In genomic region chr2:83941378-83941777, GRCm38 (mm10) we compare ENCODE assay signal across 11 mouse cellular contexts. TPM values are rescaled to one million over a fixed set of nuclear protein-coding genes. Genes with fewer than 3 reads are reported as not detected.
DNase-seq lines count a peak whose midpoint lies in the region; ATAC-seq and TF ChIP-seq lines count a peak whose summit lies in the region.
"Had no signal": no experiment of that assay in that cellular context is flagged by ENCODE, and none has a peak within 500 bp of the region (broad histone marks: within the 10 kb centered on the region; RNA-seq: fewer than 3 reads in every experiment).

No protein-coding gene starts in this region.

- peak; percentile 32; the same call in 1 of the 2 replicates for TF ChIP-seq CTCF in hindbrain, postnatal 0 days (IDR thresholded peaks at IDR 0.05; ENCODE audit: low read depth)
- TF ChIP-seq CTCF in midbrain, postnatal 0 days (IDR thresholded peaks at IDR 0.05) = peak; percentile 45

- no peak for DNase-seq in kidney, adult 18-20 months
- no peak for DNase-seq in hindbrain, postnatal 0 days (ENCODE audit: low spot score)
- no peak for DNase-seq in midbrain, postnatal 0 days (ENCODE audit: low spot score)
- DNase-seq in gastrocnemius, adult 8-10 months (ENCODE audit: low spot score in 2 of 2) = no peak
- no peak for DNase-seq in left cerebral cortex, postnatal 10 days (ENCODE audit: extremely low spot score in 1 of 2, low spot score in 2 of 2)
- no peak for DNase-seq in right cerebral cortex, adult 18-20 months

- H3K4me3 ChIP-seq in kidney, embryonic 16.5 days (ENCODE audit: low read length) = peak overlapping the region; percentile 26; the same call in 1 of the 2 replicates
- H3K4me3 ChIP-seq in embryonic facial prominence, embryonic 12.5 days = no peak overlapping the region; the same call in 1 of the 2 replicates
- peak overlapping the region; percentile 42 for H3K4me3 ChIP-seq in hindbrain, postnatal 0 days (ENCODE audit: low read length)
- peak overlapping the region; percentile 40 for H3K4me3 ChIP-seq in midbrain, postnatal 0 days (ENCODE audit: low read depth, low read length)

- intact Hi-C loops in left cerebral cortex, postnatal 10 days (cut with DNase I) = no loop called here

- H3K27me3 ChIP-seq in kidney, embryonic 16.5 days (ENCODE audit: insufficient read depth, low read length) = no peaks in the 10 kb centered on the region
- H3K27me3 ChIP-seq in embryonic facial prominence, embryonic 12.5 days = no peaks in the 10 kb centered on the region
- H3K27me3 ChIP-seq in hindbrain, postnatal 0 days (ENCODE audit: insufficient read depth, low read length) = no peaks in the 10 kb centered on the region
- H3K27me3 ChIP-seq in midbrain, postnatal 0 days (ENCODE audit: insufficient read depth, low read length) = no peaks in the 10 kb centered on the region

- H3K4me2 ChIP-seq in kidney, embryonic 16.5 days (replicated peaks; ENCODE audit: low read depth, low read length) = peak overlapping the region; percentile 51
- peak overlapping the region; percentile 56 for H3K4me2 ChIP-seq in embryonic facial prominence, embryonic 12.5 days (replicated peaks)
- H3K4me2 ChIP-seq in hindbrain, postnatal 0 days (ENCODE audit: low read depth, low read length) = peak overlapping the region; percentile 72
- H3K4me2 ChIP-seq in midbrain, postnatal 0 days (ENCODE audit: low read depth, low read length, poor library complexity, severe bottlenecking) = peak overlapping the region; percentile 53

- no peak overlapping the region for H3K27ac ChIP-seq in kidney, embryonic 16.5 days (ENCODE audit: low read length)
- no peak overlapping the region for H3K27ac ChIP-seq in embryonic facial prominence, embryonic 12.5 days
- H3K27ac ChIP-seq in hindbrain, postnatal 0 days = no peak overlapping the region
- H3K27ac ChIP-seq in midbrain, postnatal 0 days (ENCODE audit: low read depth, low read length) = peak overlapping the region; percentile 32; the same call in 1 of the 2 replicates

- no peak overlapping the region for H3K9ac ChIP-seq in kidney, embryonic 16.5 days (replicated peaks; ENCODE audit: low read length)
- H3K9ac ChIP-seq in embryonic facial prominence, embryonic 12.5 days = no peak overlapping the region
- no peak overlapping the region for H3K9ac ChIP-seq in hindbrain, postnatal 0 days (replicated peaks; ENCODE audit: low read length)
- no peak overlapping the region for H3K9ac ChIP-seq in midbrain, postnatal 0 days (replicated peaks; ENCODE audit: low read length, poor library complexity, severe bottlenecking)

- no peaks in the 10 kb centered on the region for H3K4me1 ChIP-seq in kidney, embryonic 16.5 days (ENCODE audit: insufficient read depth, low read length)
- H3K4me1 ChIP-seq in embryonic facial prominence, embryonic 12.5 days = 0 out of 2 replicates have a peak, but pooled peaks cover 2% of the 10 kb centered on the region
- H3K4me1 ChIP-seq in hindbrain, postnatal 0 days (ENCODE audit: insufficient read depth, low read length) = no peaks in the 10 kb centered on the region
- no peaks in the 10 kb centered on the region for H3K4me1 ChIP-seq in midbrain, postnatal 0 days (ENCODE audit: insufficient read depth, low read length)

- no peak for ATAC-seq in kidney, embryonic 16.5 days (ENCODE audit: low FRiP score, low TSS enrichment)
- ATAC-seq in embryonic facial prominence, embryonic 12.5 days (ENCODE audit: insufficient number of reproducible peaks, insufficient read depth, low FRiP score, low TSS enrichment) = no peak
- peak; percentile 65 for ATAC-seq in hindbrain, postnatal 0 days
- peak; percentile 66; the same call in 1 of the 2 replicates for ATAC-seq in midbrain, postnatal 0 days (ENCODE audit: low FRiP score)

- no peaks in the 10 kb centered on the region for H3K36me3 ChIP-seq in kidney, embryonic 16.5 days (ENCODE audit: insufficient read depth, low read length)
- H3K36me3 ChIP-seq in embryonic facial prominence, embryonic 12.5 days = no peaks in the 10 kb centered on the region
- no peaks in the 10 kb centered on the region for H3K36me3 ChIP-seq in hindbrain, postnatal 0 days (ENCODE audit: insufficient read depth, low read length)
- no peaks in the 10 kb centered on the region for H3K36me3 ChIP-seq in midbrain, postnatal 0 days (ENCODE audit: insufficient read depth, low read length)
- H3K36me3 ChIP-seq: G1E had no signal

- 36% methylated on average over 3 of the region's 3 CpGs for WGBS in kidney, embryonic 16.5 days
- 37% methylated on average over 3 of the region's 3 CpGs for WGBS in embryonic facial prominence, embryonic 12.5 days
- WGBS in hindbrain, postnatal 0 days = 19% methylated on average over 3 of the region's 3 CpGs
- 20% methylated on average over 3 of the region's 3 CpGs for WGBS in midbrain, postnatal 0 days

- no peaks in the 10 kb centered on the region for H3K9me3 ChIP-seq in kidney, embryonic 16.5 days (ENCODE audit: low read length)
- H3K9me3 ChIP-seq in embryonic facial prominence, embryonic 12.5 days = no peaks in the 10 kb centered on the region
- H3K9me3 ChIP-seq in hindbrain, postnatal 0 days (ENCODE audit: low read length) = no peaks in the 10 kb centered on the region
- H3K9me3 ChIP-seq in midbrain, postnatal 0 days (ENCODE audit: low read length) = no peaks in the 10 kb centered on the region
- H3K9me3 ChIP-seq: G1E had no signal

RNA-seq across cellular contexts. Expression of gene Zswim2, which starts 0.3 kb away (rescaled TPM):
- not detected in 2 replicates for polyA plus RNA-seq in kidney, embryonic 16.5 days (2015; fragmentation: Nextera tagmentation; extraction: Ambion mirVana)
- polyA plus RNA-seq in embryonic facial prominence, embryonic 12.5 days (2016; fragmentation: Nextera tagmentation; extraction: Ambion mirVana) = 0.18 TPM in 1 of 2 replicates, not detected in the other
- not detected in 2 replicates for total RNA-seq in hindbrain, postnatal 0 days (2014; rRNA removed)
- not detected in 2 replicates for polyA plus RNA-seq in hindbrain, postnatal 0 days (2015; fragmentation: Nextera tagmentation; extraction: Ambion mirVana)
- total RNA-seq in midbrain, postnatal 0 days (2014; rRNA removed) = not detected in 2 replicates
- polyA plus RNA-seq in midbrain, postnatal 0 days (2015; fragmentation: Nextera tagmentation; extraction: Ambion mirVana) = 0.12 TPM in 1 of 2 replicates, not detected in the other
- not detected for total RNA-seq in gastrocnemius, adult 8-10 months (2022)
- not detected for total RNA-seq in left cerebral cortex, postnatal 10 days (2021)
- total RNA-seq: G1E; hematopoietic stem cell, adult 5-6 weeks had no signal
- polyA plus RNA-seq: G1E; urinary bladder, adult 2 months had no signal

RNA-seq across cellular contexts. Expression of gene Gm13698, which starts 14.1 kb away (rescaled TPM):
- not detected in 2 replicates for polyA plus RNA-seq in kidney, embryonic 16.5 days (2015; fragmentation: Nextera tagmentation; extraction: Ambion mirVana)
- not detected in 2 replicates for polyA plus RNA-seq in embryonic facial prominence, embryonic 12.5 days (2016; fragmentation: Nextera tagmentation; extraction: Ambion mirVana)
- not detected in 2 replicates for total RNA-seq in hindbrain, postnatal 0 days (2014; rRNA removed)
- not detected in 2 replicates for polyA plus RNA-seq in hindbrain, postnatal 0 days (2015; fragmentation: Nextera tagmentation; extraction: Ambion mirVana)
- not detected in 2 replicates for total RNA-seq in midbrain, postnatal 0 days (2014; rRNA removed)
- not detected in 2 replicates for polyA plus RNA-seq in midbrain, postnatal 0 days (2015; fragmentation: Nextera tagmentation; extraction: Ambion mirVana)
- total RNA-seq in gastrocnemius, adult 8-10 months (2022) = under 1 TPM in 3 of 4 experiments, not detected in 1; 0.65 to 0.91 (median 0.80) TPM
- total RNA-seq in left cerebral cortex, postnatal 10 days (2021) = 1 to 10 TPM; 1.4 to 1.5 TPM
- total RNA-seq: hematopoietic stem cell, adult 5-6 weeks had no signal
- polyA plus RNA-seq: G1E had no signal

RNA-seq across cellular contexts. Expression of gene Gm13693, which starts 19.9 kb away (rescaled TPM):
- polyA plus RNA-seq in kidney, embryonic 16.5 days (2015; fragmentation: Nextera tagmentation; extraction: Ambion mirVana) = not detected in 2 replicates
- polyA plus RNA-seq in embryonic facial prominence, embryonic 12.5 days (2016; fragmentation: Nextera tagmentation; extraction: Ambion mirVana) = not detected in 2 replicates
- total RNA-seq in hindbrain, postnatal 0 days (2014; rRNA removed) = not detected in 2 replicates
- not detected in 2 replicates for polyA plus RNA-seq in hindbrain, postnatal 0 days (2015; fragmentation: Nextera tagmentation; extraction: Ambion mirVana)
- not detected in 2 replicates for total RNA-seq in midbrain, postnatal 0 days (2014; rRNA removed)
- polyA plus RNA-seq in midbrain, postnatal 0 days (2015; fragmentation: Nextera tagmentation; extraction: Ambion mirVana) = not detected in 2 replicates
- under 1 TPM in 3 of 4 experiments, not detected in 1; 0.65 to 0.91 (median 0.80) TPM for total RNA-seq in gastrocnemius, adult 8-10 months (2022)
- 1 to 10 TPM; 1.4 to 1.5 TPM for total RNA-seq in left cerebral cortex, postnatal 10 days (2021)
- total RNA-seq: hematopoietic stem cell, adult 5-6 weeks had no signal
- polyA plus RNA-seq: G1E had no signal

RNA-seq across cellular contexts. Expression of gene Gm13695, which starts 25.7 kb away (rescaled TPM):
- polyA plus RNA-seq in kidney, embryonic 16.5 days (2015; fragmentation: Nextera tagmentation; extraction: Ambion mirVana) = not detected in 2 replicates
- not detected in 2 replicates for polyA plus RNA-seq in embryonic facial prominence, embryonic 12.5 days (2016; fragmentation: Nextera tagmentation; extraction: Ambion mirVana)
- total RNA-seq in hindbrain, postnatal 0 days (2014; rRNA removed) = not detected in 2 replicates
- not detected in 2 replicates for polyA plus RNA-seq in hindbrain, postnatal 0 days (2015; fragmentation: Nextera tagmentation; extraction: Ambion mirVana)
- not detected in 2 replicates for total RNA-seq in midbrain, postnatal 0 days (2014; rRNA removed)
- not detected in 2 replicates for polyA plus RNA-seq in midbrain, postnatal 0 days (2015; fragmentation: Nextera tagmentation; extraction: Ambion mirVana)
- total RNA-seq in gastrocnemius, adult 8-10 months (2022) = 1 to 10 TPM in 1 of 4 experiments, under 1 TPM in 2, not detected in 1; 0.65 to 5.6 (median 0.91) TPM
- 1 to 10 TPM in 1 of 2 experiments, not detected in 1; 1.4 TPM for total RNA-seq in left cerebral cortex, postnatal 10 days (2021)
- total RNA-seq: G1E; hematopoietic stem cell, adult 5-6 weeks had no signal
- polyA plus RNA-seq: G1E had no signal

RNA-seq across cellular contexts. Expression of gene Gm13696, which starts 31.5 kb away (rescaled TPM):
- not detected in 2 replicates for polyA plus RNA-seq in kidney, embryonic 16.5 days (2015; fragmentation: Nextera tagmentation; extraction: Ambion mirVana)
- not detected in 2 replicates for polyA plus RNA-seq in embryonic facial prominence, embryonic 12.5 days (2016; fragmentation: Nextera tagmentation; extraction: Ambion mirVana)
- total RNA-seq in hindbrain, postnatal 0 days (2014; rRNA removed) = not detected in 2 replicates
- not detected in 2 replicates for polyA plus RNA-seq in hindbrain, postnatal 0 days (2015; fragmentation: Nextera tagmentation; extraction: Ambion mirVana)
- not detected in 2 replicates for total RNA-seq in midbrain, postnatal 0 days (2014; rRNA removed)
- polyA plus RNA-seq in midbrain, postnatal 0 days (2015; fragmentation: Nextera tagmentation; extraction: Ambion mirVana) = not detected in 2 replicates
- under 1 TPM in 3 of 4 experiments, not detected in 1; 0.65 to 0.91 (median 0.80) TPM for total RNA-seq in gastrocnemius, adult 8-10 months (2022)
- 1 to 10 TPM; 1.4 to 1.5 TPM for total RNA-seq in left cerebral cortex, postnatal 10 days (2021)
- total RNA-seq: hematopoietic stem cell, adult 5-6 weeks had no signal
- polyA plus RNA-seq: G1E had no signal

Comparison
In these comparisons a context has a peak if more than half of its experiments do, and no peak if none do; other contexts are left out.
1. ATAC-seq: peak in hindbrain, postnatal 0 days (single experiment) and midbrain, postnatal 0 days (single experiment); none in kidney, embryonic 16.5 days (single experiment) and embryonic facial prominence, embryonic 12.5 days (single experiment).
2. Peak in every context shown above with its lines, with median percentiles within 50 percentile points of each other: H3K4me2 ChIP-seq.